Mouse (Mus musculus) testis, postnatal 14 days (tissue): ENCODE results near the gene Nrip2.

Experiments used
- DNase-seq: peaks from one replicate; pipeline ENCODE4 v3.0.0; 2021; ENCODE audit warnings: low spot score

The Nrip2 gene

GRCm38 (mm10) chr6:128437731-128438316, 38.7 kb downstream of the Nrip2 start:
- peak; percentile 75 for DNase-seq

DNA sequence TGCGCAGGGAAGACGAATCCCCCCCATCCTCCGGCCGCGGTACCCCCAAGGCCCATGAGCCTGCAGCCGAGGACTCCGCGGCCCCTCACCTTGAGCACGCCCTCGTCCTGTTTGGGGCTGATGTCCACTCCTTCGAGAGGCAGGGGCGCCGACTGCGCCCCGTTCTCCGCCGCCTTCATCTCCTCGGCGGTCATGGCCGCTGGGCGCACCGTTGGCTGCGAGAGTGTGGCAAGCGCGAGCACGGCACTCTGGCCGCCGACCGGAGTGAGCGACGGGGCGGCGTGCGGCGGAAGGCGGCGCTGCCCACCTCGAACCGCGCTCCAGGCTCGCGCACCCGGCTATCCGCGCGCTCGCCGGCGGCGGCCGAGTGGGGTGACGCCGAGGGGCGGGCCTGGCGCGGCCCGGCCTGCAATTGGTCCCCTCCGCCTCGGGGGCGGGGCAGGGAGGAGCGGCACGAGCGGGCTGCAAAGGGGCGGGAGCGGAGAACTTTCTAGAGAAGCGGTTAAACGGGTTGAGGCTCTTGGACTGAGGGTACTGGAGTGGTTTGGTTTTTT, 39.3 kb downstream of the Nrip2 start, which contains the start of gene Fkbp4:
Gene Fkbp4 (minus strand): TSS at position 361 of the 554 bp plus-strand sequence.
- DNase-seq = peak; percentile 93

GRCm38 (mm10) chr6:128438871-128439341, 39.8 kb downstream of the Nrip2 start:
- DNase-seq = peak; percentile 46

DNA sequence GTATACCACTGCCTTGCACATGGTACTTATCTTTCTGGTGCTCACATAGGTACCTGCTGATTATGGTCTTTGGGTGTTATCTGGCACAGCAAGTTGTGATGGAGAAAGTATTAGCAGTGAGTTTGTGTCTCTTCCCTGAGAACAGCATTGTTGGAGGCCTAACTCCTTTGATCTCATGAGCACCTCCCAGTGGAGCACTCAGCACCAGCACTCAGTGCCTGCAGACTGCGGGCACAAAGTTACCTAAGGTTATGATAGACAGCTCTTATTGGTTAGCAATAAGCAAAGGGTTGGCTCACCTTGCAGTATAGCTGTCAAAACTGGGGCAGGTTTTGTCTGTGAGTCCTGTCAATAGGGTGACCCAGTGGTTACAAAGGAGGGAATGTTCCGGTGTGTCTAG, 41.1 kb downstream of the Nrip2 start:
- DNase-seq = no peak

DNA sequence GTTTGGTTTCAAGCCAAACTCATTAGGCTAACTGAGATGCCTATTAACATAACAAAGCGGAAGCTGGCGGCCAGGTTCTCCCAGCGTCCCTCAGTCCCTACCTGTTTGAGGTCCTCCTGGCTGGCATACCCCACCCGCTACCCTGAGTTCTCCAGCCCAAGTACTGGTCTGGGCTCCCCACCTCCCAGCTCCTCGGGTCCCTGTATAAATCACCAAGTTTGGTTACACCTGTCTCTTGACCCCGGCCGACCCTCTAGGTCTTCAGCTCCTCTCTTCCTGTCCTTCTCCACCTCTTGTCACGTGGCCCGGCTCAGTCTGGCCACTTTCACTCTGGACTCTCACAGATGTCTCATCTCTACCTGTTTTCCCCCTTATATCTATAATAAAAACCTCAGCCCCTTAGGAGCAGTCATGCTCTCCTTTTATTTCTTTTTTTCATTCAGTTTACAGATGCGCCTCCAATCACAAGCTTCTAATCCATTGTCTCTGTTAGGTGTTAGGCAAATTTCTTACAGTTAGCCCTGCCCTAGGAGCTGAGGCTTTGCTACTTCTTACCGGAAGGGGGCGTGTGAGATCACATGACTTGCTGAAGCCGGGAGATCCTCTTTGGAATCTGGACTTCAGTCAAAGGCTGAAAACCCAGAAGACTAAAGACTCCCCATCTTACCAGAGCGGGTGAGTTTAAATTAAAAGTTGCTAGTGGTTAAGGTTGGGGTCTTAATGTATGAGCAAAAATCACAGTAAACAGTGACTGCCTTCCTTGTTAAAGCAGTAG, 46.9 kb downstream of the Nrip2 start:
- DNase-seq = no peak

GRCm38 (mm10) chr6:128447063-128447462, 48.0 kb downstream of the Nrip2 start:
- DNase-seq = no peak

DNA sequence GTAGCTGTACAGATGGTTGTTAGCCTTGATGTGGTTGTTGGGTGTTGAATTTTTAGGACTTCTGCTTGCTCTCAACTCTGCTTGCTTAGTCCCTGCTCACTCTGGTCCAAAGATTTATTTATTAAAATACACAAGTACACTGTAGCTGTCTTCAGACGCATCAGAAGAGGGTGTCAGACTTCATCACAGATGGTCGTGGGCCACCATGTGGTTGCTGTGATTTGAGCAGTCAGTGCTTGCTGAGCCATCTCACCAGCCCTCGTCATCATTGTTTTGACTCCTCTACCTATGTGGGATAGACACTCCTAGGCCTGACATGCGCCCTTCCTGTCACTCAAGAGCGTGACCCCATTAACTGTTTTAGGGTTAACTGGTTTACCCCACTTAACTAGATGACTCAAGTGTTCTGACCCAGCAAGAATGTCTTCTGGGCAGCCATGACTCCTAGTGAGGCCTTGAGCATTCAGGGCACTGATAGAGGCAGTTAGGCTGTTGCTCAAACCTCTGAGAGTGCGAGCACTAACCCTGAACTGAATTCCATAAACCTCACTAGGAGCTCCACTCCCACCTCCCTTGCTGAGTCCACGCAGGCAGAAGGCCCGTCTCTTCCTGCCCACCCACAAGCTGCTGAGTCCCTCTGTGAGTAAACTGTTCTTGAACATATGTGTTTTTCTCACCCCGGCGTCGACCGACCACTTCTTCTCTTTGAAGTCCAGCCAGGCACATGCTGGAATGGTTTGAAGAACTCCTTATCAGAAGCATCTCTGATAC, 56.9 kb downstream of the Nrip2 start:
- DNase-seq = no peak

GRCm38 (mm10) chr6:128457186-128457585, 58.1 kb downstream of the Nrip2 start:
- no peak for DNase-seq

GRCm38 (mm10) chr6:128460321-128460720, 61.2 kb downstream of the Nrip2 start:
- DNase-seq = no peak

DNA sequence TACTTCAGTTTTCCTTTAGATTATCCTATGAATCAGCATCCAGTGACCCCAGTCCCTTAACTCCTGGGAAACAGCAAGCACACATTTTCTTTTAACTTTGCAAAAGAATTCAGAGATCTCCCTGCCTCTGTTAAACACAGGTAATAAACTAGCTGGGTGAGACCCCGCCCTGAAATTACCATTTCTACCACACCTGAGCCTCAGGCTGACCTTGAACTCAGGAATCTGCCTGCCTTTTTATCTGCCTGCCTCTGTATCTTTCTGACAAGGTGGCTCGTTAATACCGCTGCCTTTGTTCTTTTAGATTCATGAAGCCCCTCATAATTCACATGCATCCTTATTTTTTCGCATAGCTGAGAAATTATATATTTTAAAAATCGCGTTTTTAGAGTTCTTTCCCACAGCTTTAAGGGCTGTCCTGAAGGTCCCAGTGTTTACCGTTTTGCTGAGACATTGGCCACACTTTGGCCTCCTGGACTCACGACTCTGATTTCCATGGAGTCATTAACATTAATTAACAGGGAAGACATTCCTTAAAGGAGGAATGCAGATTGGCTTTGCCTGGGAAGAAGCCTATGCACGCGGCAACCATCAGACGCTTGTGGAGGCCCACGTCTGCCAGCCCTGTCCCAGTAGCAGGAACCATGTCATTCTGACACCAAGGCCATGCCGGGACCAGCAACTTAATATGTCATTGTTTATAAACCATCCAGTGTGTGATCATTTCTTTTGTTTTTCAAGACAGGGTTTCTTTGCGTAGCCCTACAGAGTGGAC, 61.8 kb downstream of the Nrip2 start:
- no peak for DNase-seq

GRCm38 (mm10) chr6:128461606-128462005, 62.5 kb downstream of the Nrip2 start:
- DNase-seq = no peak

GRCm38 (mm10) chr6:128464996-128465395, 65.9 kb downstream of the Nrip2 start:
- DNase-seq = no peak
